Mouse (Mus musculus) spleen, postnatal 14 days (tissue): ENCODE data around the gene Rgs9.
"Not testable (repeated sequence)": the region's sequence is repeated elsewhere in the genome, so short reads cannot be mapped to it uniquely, and the experiment has no call there.

Experiments
- DNase-seq, 2 experiments: peaks; one replicate each; pipeline ENCODE4 v3.0.0; 2021 to 2022; ENCODE audit warnings: low spot score in 2 of 2

Gene Rgs9

DNA sequence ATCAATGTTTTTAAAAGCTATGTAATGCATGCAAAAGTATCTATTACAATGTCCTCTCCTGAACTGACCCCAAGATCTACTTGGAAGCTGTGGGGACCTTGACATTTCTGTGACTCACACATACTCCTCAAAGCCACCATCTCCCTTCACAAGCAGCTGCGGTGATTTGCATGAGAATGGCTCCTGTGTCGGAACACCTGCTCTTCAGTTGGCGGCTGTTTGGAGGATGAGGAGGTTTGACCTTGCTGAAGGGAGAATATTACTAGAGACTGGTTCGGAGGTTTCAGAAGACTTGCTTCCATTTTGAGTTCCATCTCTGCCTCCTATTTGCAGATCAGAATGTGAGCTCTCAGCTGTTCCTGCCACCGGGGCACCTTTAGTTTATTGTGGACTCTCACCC is 7.8 kb upstream of the Rgs9 start:
- no peak for DNase-seq

DNA sequence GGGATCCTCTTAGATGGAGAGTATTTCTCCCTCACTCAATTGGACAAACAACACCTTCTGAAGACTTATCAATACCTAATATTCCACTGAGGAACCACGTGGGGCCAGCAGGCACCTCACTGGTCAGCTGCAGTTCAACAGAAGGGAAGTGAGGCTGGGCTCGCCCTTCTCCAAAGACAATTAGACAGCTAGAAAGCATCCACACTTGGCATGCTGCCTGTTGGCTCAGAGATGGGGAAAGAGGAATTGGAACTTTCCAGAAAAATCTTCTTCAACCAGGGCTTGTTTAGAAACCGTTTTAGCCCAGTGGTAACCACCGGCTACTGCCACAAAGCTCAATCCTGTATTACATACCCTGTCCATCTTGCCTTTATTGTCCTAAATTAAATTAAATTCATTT is 4.4 kb upstream of the Rgs9 start:
- DNase-seq, result peak in 1 of 2 experiments; percentile 4

- no peak for DNase-seq
Measured at GRCm38 (mm10) chr11:109297031-109297430, 898 bp downstream of the Rgs9 start.

DNA sequence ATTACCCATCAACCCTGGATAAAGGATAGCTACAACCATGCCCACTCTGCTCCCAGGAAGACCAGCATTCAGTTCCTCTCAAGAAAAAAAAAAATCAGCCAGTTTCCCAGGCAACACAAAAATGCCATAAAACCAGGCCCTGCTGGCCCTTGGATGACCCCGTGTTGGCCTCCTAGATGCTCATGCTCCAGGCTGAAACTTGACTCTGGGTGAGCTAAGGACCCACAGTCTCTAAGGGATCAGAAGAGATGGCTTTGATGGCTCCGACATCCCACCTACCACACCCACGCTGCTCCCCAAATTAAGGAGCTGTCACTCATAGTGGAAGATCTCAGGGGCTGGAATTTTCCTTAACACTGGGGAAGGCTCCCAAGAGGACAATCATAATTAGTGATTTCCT is 5.9 kb downstream of the Rgs9 start:
- no peak for DNase-seq

GRCm38 (mm10) chr11:109289378-109289777 is 8.6 kb downstream of the Rgs9 start:
- not testable (repeated sequence) for DNase-seq

- no peak for DNase-seq
Measured at GRCm38 (mm10) chr11:109284811-109285210, 13.1 kb downstream of the Rgs9 start.

- DNase-seq, result no peak
Measured at GRCm38 (mm10) chr11:109278186-109278585, 19.7 kb downstream of the Rgs9 start.

GRCm38 (mm10) chr11:109271399-109271798 is 26.5 kb downstream of the Rgs9 start:
- DNase-seq, result no peak

DNA sequence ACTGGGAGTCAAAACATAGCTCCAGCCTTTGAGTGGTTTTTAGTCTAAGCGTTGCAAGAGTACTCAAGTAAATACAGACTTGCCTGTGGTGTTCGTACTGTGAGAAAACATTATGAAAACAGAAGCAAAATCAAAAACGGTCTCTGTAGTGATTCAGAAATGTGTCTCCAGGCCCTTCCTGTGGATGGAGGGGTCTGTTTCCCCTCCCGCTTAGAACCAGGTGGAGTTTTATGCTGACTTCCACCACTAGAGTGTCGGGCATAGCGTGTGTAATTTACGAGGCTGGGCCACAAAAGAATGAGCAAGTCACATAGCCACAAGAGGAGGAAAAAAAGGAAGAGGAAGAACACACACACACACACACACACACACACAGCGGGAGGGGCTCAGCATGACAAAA is 27.6 kb downstream of the Rgs9 start:
- no peak for DNase-seq

DNA sequence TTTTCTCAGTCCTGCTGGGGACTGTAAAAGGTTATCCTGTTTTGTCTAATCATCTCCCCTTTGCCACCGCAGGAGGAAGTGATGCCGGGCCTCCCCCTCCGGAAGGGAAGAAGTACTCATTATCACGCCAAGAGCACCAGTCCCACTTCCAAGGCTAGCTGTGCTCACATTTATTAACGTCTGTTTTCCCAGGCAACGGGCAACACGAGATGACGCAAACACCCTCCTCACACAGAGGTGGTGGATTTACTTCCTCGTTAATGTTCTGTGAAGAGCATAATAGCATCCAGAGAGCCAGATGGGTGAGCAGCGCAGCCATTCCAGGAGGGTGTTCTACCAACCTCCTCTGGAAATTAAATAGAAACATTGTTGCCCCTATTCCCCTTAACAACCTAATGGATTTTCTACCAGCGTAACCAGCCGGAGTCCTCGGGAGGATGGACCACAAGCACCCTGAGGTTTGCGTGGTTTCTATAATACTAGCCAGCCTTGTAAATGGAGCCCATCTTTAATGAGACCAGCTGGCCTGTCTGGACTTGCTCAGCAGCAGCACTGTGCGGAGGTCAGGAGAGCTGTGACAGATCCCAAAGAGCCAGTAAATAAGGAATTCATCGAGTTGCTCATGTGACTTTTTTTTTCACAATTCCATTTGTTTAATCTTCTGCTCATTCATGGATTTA is 28.1 kb downstream of the Rgs9 start:
- no peak for DNase-seq

GRCm38 (mm10) chr11:109269283-109269661 is 28.7 kb downstream of the Rgs9 start:
- no peak for DNase-seq

DNA sequence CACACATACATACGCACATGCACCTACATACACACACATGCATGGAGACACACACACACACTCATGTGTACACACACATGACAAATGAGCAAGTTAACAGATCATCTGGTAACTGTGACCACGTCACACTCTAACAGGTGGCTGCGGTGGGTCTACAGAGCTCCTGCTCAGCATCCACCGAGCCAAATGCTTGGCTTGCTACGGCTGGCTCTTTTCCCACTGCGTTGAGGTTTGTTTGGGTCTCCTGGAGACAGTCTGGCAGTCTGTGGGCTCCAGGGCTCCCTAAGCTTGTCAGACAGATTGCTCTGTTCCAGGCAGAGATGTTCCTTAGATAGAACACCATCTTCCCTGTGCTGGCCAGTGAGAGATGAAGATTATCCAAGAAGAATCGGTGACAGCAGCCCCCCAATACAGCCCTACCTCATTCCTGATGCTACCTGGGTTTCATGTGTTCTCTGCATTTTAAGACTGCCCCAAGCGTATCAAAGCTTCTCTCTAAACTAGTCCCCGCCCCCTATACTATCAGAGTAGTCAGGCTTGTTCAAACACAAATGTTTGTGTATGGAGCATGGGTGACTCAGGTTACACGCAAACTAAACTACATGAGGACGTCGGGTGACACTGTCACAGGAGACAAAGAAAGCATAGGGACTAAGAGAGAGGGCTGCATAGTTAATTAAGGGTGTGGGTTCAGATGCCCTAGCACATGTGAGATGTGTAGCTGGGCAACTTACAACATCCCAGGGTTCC is 31.6 kb downstream of the Rgs9 start:
- DNase-seq, result no peak

- no peak for DNase-seq
Measured at GRCm38 (mm10) chr11:109264159-109264768, 33.7 kb downstream of the Rgs9 start.

DNA sequence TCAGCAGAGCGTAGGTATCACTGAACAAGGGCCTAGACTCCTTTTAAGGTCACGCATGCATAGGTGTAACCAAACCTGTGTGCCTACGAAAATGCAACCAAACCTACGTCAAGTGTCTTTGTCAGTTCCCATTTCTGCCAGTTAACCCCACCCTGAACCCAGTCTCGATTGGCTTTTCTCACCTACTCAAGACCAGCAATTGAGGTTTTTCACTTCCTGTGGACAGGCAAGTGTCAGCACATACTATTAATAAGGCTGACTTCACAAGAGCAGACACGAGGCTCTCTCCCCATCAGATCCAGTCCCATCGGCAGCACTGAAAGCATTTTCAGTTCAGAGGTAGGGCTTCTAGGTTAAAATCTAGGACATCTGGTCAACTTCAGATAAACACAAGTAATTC is 37.4 kb downstream of the Rgs9 start:
- DNase-seq, result no peak

- no peak for DNase-seq
Measured at GRCm38 (mm10) chr11:109258941-109259910, 38.7 kb downstream of the Rgs9 start.

GRCm38 (mm10) chr11:109257824-109258223 is 40.1 kb downstream of the Rgs9 start:
- no peak for DNase-seq

DNA sequence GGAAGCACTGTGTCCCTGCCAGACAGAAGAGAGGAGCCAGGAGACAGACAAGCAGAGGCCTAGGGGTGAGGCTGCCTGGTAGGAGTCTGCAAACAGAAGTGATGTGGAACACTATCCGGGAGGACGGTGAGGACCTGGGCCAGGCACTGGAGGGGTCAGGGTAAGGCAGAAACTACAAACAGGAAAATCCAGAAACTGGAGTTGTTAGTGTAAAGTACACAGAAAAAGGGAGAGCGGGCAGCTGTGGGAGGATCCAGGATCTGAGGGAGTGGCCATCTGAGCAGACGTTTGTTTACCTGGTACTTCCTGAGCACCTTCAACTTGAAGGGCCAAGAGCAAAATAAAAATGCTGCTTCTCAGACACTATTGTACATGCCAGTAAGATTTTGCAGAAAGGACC is 42.9 kb downstream of the Rgs9 start:
- no peak for DNase-seq

GRCm38 (mm10) chr11:109252483-109252882 is 45.4 kb downstream of the Rgs9 start:
- no peak for DNase-seq

DNA sequence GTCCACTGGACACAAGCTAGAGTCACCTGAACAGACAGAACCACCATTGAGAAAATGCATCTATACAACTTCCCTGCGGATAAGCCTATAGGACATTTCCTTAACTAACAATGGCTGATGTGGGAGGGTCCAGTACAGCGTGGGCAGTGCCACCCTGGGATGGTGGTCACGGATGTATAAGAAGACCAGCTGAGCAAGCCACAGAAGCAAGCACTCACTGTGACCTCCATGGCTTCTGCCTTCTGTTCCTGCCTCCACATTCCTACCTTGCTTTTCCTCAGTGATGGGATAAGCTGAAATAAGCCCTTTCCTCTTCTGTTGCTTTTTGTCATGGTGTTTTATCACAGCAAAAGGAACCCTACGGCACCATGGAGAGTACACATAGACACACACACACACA is 47.4 kb downstream of the Rgs9 start:
- DNase-seq, result no peak

DNA sequence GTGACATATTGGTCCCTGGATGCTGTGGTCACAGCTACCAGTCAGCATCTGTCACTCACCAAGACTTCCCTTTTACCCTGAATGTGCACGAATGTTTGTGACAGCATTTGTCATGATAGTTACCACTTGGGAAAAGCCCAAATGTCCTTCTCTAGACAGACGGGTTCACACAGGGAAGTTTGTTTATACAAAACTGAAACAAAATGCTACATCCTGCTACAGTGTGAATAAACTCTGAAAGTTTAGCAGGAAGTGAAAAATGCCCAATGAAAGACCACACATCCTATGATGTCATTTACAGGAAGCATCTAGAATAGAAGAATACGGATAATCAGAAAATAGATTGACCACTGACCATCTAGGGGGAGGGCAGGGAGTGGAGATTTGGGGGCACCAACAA is 51.0 kb downstream of the Rgs9 start:
- DNase-seq, result no peak

DNA sequence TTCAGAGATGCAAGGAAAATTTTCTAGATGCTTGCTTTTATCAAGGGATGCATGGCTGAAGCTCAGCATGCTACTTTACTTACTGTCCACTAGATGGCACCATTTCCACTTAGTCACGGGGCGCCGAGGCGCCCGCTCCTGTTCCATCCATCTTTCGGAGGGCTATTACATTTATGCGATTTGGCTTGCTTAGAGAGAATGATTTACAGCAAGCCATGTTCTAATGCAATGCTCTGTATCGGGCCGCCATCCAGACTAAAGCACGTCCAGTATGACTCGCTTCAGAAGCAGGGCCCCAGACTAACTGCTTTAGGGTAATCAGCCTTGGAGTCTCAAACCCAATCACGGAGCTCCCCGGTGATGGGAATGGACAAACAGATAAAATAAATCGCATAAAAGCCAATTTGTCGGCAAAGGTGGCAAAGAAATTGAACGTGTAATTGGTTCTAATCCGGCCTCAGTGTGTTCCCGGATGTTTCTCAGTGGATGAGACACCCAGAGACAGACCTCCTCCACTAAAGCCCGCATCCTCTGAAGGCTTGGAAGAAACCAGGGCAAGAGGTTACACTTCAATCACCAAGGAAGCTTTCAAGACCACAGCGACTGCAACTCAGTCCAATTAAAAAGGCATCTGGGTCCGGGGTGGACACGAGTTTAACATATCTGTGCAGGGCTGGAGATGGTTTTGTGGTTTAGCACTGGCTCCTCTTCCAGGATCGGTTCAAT is 53.1 kb downstream of the Rgs9 start:
- DNase-seq, result no peak
